Mouse (Mus musculus): ENCODE data around the gene Rhot2. TPM values are rescaled to one million over a fixed set of nuclear protein-coding genes. Genes with fewer than 3 reads are reported as not detected.

Gene Rhot2
- polyA plus RNA-seq, 1 experiment from 2014 or later = 15.2 TPM

DNA sequence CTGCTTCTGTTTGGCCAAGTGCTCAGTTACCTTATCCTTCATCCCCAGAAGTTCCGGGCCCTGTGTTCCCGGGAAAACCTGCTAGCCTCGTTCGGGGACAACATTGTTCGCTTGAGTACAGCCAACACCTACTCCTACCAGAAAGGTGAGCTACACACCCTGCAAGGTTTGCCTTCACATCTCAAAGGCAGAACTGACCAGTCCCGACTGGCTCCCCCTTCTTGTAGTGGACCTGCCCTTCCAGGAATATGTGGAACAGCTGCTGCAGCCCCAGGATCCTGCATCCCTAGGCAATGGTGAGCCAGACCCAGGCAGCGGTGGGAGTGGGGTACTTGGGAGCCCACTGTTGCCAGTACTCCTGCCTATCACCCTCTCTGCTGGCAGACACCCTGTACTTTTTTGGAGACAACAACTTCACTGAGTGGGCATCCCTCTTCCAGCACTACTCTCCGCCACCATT lies 15.1 kb downstream of the Rhot2 start:
- Histone ChIP-seq H3K9me3 (no peaks in the 10 kb centered on the region), H3K9ac (replicated peaks) (peak overlapping the region; percentile 75), H3K27me3 (no peaks in the 10 kb centered on the region), H3K4me3 (peak overlapping the region; percentile 60), H3K4me2 (replicated peaks) (peak overlapping the region; percentile 79), H3K4me1 (peaks cover 79% of the 10 kb centered on the region), H3K27ac (replicated peaks) (peak overlapping the region; percentile 93), H3K36me3 (peaks cover 32% of the 10 kb centered on the region)
- WGBS = 47% methylated on average over 8 of the region's 8 CpGs
- ATAC-seq (replicated peaks) = no peak

DNA sequence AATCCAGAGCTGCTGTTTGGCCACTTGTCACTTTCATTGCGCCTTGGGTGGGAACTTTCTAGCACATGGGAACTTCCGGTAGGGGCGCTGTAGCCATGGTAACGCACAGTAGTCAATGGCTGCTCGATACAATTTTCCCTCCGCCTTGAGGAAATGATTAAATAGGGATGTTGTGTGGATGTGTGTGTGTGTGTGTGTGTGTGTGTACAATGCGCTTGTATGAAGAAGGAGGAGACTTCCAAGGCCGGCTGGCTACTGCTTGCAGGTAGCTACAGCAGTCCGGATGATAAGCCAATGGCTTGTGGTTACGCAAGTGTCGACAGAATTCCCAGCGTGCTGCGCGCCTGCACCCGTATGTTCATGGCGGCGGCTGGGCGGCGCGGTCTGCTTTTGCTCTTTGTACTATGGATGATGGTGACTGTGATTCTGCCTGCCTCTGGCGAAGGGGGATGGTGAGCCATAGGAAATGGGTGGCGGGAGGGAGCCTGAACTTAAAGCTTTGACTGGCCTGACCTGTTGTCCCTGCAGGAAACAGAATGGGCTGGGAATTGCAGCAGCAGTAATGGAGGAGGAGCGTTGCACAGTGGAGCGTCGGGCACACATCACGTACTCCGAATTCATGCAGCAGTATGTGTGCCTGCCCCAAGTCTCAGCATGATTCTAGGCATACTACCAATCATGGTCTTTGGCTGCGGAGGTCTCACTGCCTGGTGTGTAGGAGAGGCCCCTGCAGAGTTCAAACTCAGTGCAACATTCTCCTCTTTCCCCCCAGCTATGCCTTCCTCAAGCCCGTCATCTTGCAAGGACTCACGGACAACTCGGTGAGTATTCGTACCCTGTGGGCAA lies 15.7 kb downstream of the Rhot2 start, which contains the start of gene Jmjd8:
Jmjd8 (plus strand) TSS at position 156 of the 846 bp plus-strand sequence.
- peak; percentile 62 for ATAC-seq (replicated peaks)

DNA sequence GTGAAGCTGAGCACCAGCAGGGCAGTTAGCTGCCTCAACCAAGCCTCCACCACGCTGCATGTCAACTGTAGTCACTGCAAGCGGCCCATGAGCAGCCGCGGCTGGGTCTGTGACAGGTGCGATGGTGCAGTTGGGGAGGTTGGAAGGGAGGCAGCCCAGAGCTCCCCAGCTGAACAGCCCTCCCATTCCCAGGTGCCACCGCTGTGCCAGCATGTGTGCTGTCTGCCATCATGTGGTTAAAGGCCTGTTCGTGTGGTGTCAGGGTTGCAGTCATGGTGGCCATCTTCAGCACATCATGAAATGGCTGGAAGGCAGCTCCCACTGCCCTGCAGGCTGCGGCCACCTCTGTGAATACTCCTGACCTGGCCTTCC lies 16.4 kb downstream of the Rhot2 start:
- Histone ChIP-seq H3K9ac (replicated peaks) (0 out of 2 replicates have a peak overlapping the region, but pooled peaks have one; percentile 75), H3K4me1 (peaks cover 75% of the 10 kb centered on the region), H3K27ac (replicated peaks) (peak overlapping the region; percentile 93), H3K27me3 (no peaks in the 10 kb centered on the region), H3K4me2 (replicated peaks) (peak overlapping the region; percentile 79), H3K9me3 (no peaks in the 10 kb centered on the region), H3K36me3 (peaks cover 32% of the 10 kb centered on the region), H3K4me3 (peak overlapping the region; percentile 60)
- peak; percentile 0; the same call in 1 of the 2 replicates for ATAC-seq (replicated peaks)
- 82% methylated on average over 8 of the region's 8 CpGs for whole genome bisulfite sequencing

More for the DNA sequence above, 15.7 kb downstream of the Rhot2 start, which contains the start of gene Jmjd8:
- WGBS = 2% methylated on average over 32 of the region's 32 CpGs
- Histone ChIP-seq H3K4me2 (replicated peaks) (peak within 1 kb of the TSS; percentile 79), H3K27ac (replicated peaks) (peak within 1 kb of the TSS; percentile 93), H3K36me3 (peaks cover 32% of the 10 kb centered on the region), H3K27me3 (no peaks in the 10 kb centered on the region), H3K4me1 (peaks cover 79% of the 10 kb centered on the region), H3K4me3 (peak within 1 kb of the TSS; percentile 60), H3K9ac (replicated peaks) (peak within 1 kb of the TSS; percentile 75), H3K9me3 (no peaks in the 10 kb centered on the region)

DNA sequence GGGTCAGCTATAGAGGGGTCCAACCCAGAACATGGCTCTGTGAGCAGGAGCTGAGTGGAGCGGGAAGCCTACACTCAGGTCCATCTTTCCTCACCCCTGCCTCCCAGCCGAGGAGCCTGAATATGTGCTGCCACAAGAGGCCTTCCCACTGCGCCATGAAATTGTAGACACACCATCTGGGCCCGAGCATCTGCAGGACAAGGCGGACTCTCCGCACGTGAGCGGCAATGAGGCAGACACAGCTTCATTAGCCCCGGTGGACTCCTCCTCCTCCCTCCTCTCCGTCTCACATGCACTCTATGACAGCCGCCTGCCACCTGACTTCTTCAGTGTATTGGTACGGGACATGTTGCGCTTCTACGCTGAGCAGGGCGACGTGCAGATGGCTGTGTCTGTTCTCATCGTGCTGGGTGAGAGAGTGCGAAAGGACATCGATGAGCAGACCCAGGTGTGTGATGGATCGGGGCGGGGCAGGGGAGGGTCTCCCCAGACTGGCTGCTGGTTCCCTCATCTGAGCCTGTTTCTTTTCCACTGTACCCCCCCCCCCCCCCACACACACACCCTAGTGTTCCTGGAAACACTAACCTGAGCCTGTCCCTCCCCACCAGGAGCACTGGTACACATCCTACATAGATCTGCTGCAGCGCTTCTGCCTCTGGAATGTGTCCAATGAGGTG lies 17.0 kb downstream of the Rhot2 start:
- H3K4me2 ChIP-seq (replicated peaks) = peak overlapping the region; percentile 79; the same call in 1 of the 2 replicates
- WGBS = 94% methylated on average over 22 of the region's 22 CpGs
- H3K9me3 ChIP-seq = no peaks in the 10 kb centered on the region
- peaks cover 78% of the 10 kb centered on the region for H3K4me1 ChIP-seq
- no peaks in the 10 kb centered on the region for H3K27me3 ChIP-seq
- H3K4me3 ChIP-seq = no peak overlapping the region
- H3K36me3 ChIP-seq = peaks cover 32% of the 10 kb centered on the region
- no peak overlapping the region for H3K27ac ChIP-seq (replicated peaks)
- H3K9ac ChIP-seq (replicated peaks) = no peak overlapping the region
- ATAC-seq (replicated peaks) = no peak

DNA sequence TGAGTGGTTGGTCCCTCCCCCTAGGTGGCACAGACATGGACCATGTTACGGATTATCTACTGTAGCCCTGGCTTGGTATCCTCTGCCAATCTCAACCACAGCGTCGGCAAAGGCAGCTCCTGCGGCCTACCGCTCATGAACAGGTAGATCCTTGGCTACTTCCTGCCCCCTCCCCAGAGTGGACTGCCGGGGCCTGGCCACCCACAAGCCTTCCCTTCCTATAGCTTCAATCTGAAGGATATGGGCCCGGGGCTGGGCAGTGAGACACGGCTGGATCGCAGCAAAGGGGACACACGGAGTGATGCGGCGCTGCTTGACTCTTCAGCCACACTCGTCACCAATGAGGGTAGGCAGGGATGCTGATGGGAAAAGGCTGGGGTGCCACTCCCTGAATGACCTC lies 17.6 kb downstream of the Rhot2 start:
- Histone ChIP-seq H3K9ac (replicated peaks) (no peak overlapping the region), H3K4me2 (replicated peaks) (no peak overlapping the region), H3K9me3 (no peaks in the 10 kb centered on the region), H3K4me1 (peaks cover 76% of the 10 kb centered on the region), H3K4me3 (no peak overlapping the region), H3K36me3 (peaks cover 32% of the 10 kb centered on the region), H3K27me3 (no peaks in the 10 kb centered on the region), H3K27ac (replicated peaks) (no peak overlapping the region)
- 94% methylated on average over 13 of the region's 13 CpGs for WGBS
- ATAC-seq (replicated peaks) = no peak

DNA sequence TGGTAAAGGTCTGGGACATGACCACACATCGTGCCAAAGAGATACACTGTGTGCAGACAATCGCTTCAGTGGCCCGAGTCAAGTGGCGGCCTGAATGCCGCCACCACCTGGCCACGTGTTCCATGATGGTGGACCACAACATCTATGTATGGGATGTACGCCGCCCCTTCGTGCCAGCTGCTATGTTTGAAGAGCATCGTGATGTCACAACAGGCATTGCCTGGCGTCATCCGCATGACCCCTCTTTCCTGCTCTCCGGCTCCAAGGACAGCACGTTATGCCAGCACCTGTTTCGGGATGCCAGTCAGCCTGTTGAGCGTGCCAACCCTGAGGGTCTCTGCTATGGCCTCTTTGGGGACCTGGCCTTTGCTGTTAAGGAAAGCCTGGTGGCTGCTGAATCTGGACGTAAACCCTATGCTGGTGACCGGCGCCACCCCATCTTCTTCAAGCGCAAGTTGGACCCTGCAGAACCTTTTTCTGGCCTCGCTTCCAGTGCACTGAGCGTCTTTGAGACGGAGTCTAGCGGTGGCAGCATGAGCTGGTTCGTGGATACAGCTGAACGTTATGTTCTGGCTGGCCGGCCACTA lies 18.6 kb downstream of the Rhot2 start:
- Histone ChIP-seq H3K4me2 (replicated peaks) (no peak overlapping the region), H3K4me1 (peaks cover 66% of the 10 kb centered on the region), H3K36me3 (peaks cover 25% of the 10 kb centered on the region), H3K27me3 (no peaks in the 10 kb centered on the region), H3K9me3 (no peaks in the 10 kb centered on the region), H3K27ac (replicated peaks) (no peak overlapping the region), H3K4me3 (no peak overlapping the region), H3K9ac (replicated peaks) (no peak overlapping the region)
- ATAC-seq (replicated peaks) = no peak
- WGBS = 96% methylated on average over 27 of the region's 27 CpGs

DNA sequence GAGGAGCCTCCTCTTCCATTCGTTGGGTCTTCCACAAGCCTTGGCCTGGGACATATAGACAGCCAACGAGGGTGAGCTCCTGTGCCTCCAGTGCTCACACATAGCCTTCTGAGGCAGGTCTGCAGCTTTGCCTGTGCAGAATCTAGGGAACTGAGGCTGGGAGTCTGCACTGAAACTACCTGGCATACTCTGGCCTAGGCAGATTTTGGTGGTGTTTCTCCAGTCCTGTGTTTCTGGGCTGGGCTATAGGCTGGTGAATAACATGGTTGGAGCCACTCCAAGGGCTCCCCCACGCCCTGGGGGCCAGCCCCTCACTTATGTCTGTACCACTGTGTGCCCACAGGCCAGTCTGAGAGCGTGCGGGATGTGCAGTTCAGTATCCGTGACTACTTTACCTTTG lies 19.3 kb downstream of the Rhot2 start:
- Histone ChIP-seq H3K9me3 (no peaks in the 10 kb centered on the region), H3K4me3 (no peak overlapping the region), H3K36me3 (peaks cover 18% of the 10 kb centered on the region), H3K27ac (replicated peaks) (no peak overlapping the region), H3K4me1 (peaks cover 59% of the 10 kb centered on the region), H3K9ac (replicated peaks) (no peak overlapping the region), H3K4me2 (replicated peaks) (peak overlapping the region; percentile 88; the same call in 1 of the 2 replicates), H3K27me3 (0 out of 2 replicates have a peak, but pooled peaks cover under 1% of the 10 kb centered on the region)
- 90% methylated on average over 6 of the region's 6 CpGs for WGBS
- ATAC-seq (replicated peaks) = no peak

DNA sequence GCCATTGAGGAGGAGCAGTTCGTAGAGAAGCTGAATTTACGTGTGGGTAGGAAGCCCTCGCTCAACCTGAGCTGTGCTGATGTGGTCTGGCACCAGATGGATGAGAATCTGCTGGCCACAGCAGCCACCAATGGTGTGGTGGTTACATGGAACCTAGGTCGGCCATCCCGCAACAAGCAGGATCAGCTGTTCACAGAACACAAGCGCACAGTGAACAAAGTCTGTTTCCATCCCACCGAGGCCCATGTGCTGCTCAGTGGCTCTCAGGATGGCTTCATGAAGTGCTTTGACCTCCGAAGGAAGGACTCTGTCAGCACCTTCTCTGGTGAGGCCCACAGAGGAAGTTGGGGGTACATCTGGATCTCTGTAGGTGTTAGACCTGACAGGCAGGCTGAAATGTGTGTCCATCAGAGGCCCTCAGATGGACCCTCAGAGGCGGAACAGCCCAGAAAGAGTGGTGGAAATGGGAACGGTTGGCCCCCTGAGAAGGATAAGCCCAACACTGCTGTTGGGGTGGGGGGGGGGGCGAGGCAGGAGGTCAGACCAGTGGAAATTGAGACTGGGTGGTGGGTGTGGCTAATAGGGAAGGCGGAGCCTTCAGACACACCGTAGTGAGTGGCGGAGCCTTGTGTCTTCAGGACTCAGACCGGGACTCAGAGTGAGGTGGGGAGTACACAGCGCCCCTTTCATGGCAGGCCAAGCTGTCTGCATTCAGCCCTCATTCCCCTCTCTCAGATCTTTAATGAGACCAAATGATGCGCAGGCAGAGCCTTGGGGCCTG lies 20.1 kb downstream of the Rhot2 start:
- Histone ChIP-seq H3K27ac (replicated peaks) (no peak overlapping the region), H3K4me1 (peaks cover 51% of the 10 kb centered on the region), H3K9ac (replicated peaks) (peak overlapping the region; percentile 68), H3K4me2 (replicated peaks) (peak overlapping the region; percentile 88), H3K4me3 (peak overlapping the region; percentile 68), H3K27me3 (peaks cover 8% of the 10 kb centered on the region; the same call in 1 of the 2 replicates), H3K9me3 (no peaks in the 10 kb centered on the region), H3K36me3 (peaks cover 17% of the 10 kb centered on the region)
- ATAC-seq (replicated peaks) = no peak
- 77% methylated on average over 17 of the region's 17 CpGs for WGBS

DNA sequence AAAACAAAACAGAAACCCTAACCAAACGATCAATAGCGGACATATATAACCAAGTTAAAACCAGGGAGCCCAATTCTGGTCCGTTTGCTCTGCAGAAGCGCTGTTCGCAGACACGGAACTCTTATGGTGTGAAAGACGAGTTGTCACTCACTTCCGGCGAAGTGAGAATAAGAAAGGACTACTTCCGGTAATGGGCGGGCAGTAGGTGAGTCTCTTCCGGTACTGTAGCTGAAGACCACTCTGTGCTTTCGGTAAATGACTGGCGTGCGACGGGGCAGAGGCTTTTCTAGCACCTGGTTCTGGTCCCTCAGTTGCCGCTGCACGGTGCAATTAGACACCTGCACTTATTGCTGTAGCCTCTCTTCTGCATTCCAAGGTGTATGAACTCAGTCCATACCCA lies 21.2 kb downstream of the Rhot2 start, which contains the start of gene Wdr24:
Wdr24 (plus strand) TSS at position 176 of the 400 bp plus-strand sequence.
- peak; percentile 73 for ATAC-seq (replicated peaks)
- Histone ChIP-seq H3K4me2 (replicated peaks) (peak within 1 kb of the TSS; percentile 88), H3K9ac (replicated peaks) (peak within 1 kb of the TSS; percentile 68), H3K27me3 (peaks cover 15% of the 10 kb centered on the region), H3K9me3 (no peaks in the 10 kb centered on the region), H3K4me1 (peaks cover 47% of the 10 kb centered on the region), H3K36me3 (peaks cover 23% of the 10 kb centered on the region), H3K4me3 (peak within 1 kb of the TSS; percentile 68), H3K27ac (replicated peaks) (peak within 1 kb of the TSS; percentile 70)
- 0% methylated on average over 18 of the region's 18 CpGs for WGBS

DNA sequence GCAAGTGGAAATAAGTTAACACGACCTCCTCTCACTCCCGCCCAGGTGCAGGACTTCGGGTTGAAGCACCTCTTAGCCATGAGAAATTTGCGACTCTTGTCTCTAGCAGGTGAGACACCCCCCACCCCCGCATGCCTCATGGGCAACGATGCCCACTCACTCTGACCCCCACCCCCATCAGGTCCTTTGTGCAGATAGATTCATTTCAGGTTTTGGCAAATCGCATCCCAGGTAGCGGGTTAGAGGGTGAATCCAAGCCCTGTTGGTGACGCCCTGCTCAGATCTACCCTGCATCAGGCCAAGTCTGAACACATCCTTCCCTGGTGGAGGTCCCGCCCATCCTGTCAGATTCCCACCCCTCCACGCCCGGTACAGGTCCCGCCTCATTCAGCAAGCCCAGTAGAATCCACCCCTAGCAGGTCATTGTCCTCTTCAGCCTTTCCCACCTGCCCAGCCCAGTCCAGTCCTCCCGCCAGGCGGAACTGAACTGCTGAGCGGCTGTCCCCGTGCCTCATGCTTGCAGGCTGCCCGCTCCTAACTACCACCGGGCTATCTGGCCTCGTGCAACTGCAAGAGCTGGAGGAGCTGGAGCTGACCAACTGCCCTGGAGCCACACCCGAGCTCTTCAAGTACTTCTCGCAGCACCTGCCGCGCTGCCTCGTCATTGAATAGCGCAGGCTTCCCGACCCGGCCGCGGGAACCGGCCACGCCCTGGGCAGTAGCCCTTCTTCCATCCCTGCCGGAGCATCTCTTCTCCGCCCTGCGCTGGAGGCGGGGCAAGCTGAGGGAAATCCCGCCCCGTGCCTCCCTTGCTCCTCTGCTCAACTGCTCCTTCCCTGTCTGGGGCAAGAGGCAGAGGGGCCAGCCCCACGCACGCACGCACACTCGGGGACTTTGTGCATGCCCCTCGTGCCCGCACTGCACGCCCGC lies 25.5 kb downstream of the Rhot2 start:
- Histone ChIP-seq H3K27ac (replicated peaks) (no peak overlapping the region), H3K9me3 (no peaks in the 10 kb centered on the region), H3K4me1 (peaks cover 13% of the 10 kb centered on the region), H3K4me3 (no peak overlapping the region), H3K4me2 (replicated peaks) (no peak overlapping the region), H3K27me3 (peaks cover 22% of the 10 kb centered on the region), H3K36me3 (peaks cover 27% of the 10 kb centered on the region), H3K9ac (replicated peaks) (no peak overlapping the region)
- WGBS = 10% methylated on average over 46 of the region's 46 CpGs
- ATAC-seq (replicated peaks) = no peak

Data from forebrain, embryonic 15.5 days (tissue).